ENCODE assay signal across 8 mouse cellular contexts in the genomic region with DNA sequence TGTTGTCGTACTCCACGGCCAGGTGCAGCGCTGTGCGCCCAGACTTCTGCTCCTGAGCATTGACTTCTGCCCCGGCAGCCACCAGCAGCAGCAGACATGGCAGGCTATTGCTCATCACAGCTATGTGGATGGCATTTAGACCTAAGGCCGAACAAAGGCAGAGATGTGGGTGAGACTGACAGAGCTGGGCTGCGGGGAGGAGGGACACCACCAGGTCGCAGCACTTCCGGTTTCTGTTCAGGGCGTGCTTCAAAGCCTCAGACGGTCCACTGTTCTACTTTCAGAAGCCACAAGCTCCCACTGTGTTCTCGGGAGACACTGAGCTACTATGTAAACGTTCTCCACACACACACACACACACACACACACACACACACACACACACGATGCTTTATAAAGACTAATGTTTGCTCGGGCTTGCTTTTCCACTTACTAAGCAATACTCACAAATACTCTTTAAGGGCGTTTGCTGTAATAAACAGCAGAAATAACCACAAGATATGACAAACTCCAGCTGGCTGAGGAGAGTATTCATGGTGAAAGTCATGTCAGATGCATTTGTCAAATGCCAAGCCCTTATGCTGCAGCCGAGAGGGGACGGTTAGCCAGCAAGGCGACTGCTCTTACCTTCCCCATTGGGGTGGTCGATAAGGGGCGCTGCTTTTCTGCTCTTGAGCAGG.
A peak's percentile ranks its signal among the peaks of the same experiment; 100 is the strongest.
DNase-seq lines count a peak whose midpoint lies in the region; ATAC-seq and TF ChIP-seq lines count a peak whose summit lies in the region.

No protein-coding gene starts in this region.

- peak; percentile 60 for ATAC-seq in lung, embryonic 14.5 days (ENCODE audit: insufficient read depth)
- ATAC-seq in stomach, embryonic 16.5 days (ENCODE audit: insufficient read depth, low FRiP score): peak; percentile 56; the same call in 1 of the 2 replicates

- 48% methylated on average over 21 of the region's 21 CpGs for WGBS in lung, embryonic 14.5 days
- WGBS in stomach, embryonic 16.5 days: 45% methylated on average over 21 of the region's 21 CpGs

- H3K9ac ChIP-seq in lung, embryonic 14.5 days: no peak overlapping the region
- H3K9ac ChIP-seq in stomach, embryonic 16.5 days (ENCODE audit: low read length): 0 out of 2 replicates have a peak overlapping the region, but pooled peaks have one; percentile 10

- H3K27me3 ChIP-seq in lung, embryonic 14.5 days (ENCODE audit: insufficient read depth, low read length): no peaks in the 10 kb centered on the region
- H3K27me3 ChIP-seq in stomach, embryonic 16.5 days (ENCODE audit: control insufficient read depth, insufficient read depth, low read length): no peaks in the 10 kb centered on the region

- DNase-seq in adrenal gland, adult (ENCODE audit: inconsistent age in 2 of 2, low spot score in 1 of 2): peak; percentile 38 to 61
- no peak for DNase-seq in adrenal gland, postnatal 4 days (ENCODE audit: low spot score in 2 of 2)
- no peak for DNase-seq in left cerebral cortex, adult 2 months (ENCODE audit: extremely low spot score in 1 of 2, low spot score in 2 of 2)
- no peak for DNase-seq in left cerebral cortex, postnatal 25 days (ENCODE audit: low spot score in 2 of 2)
- DNase-seq in lung, embryonic 14.5 days: peak; percentile 78
- DNase-seq in urinary bladder, postnatal 4 days (ENCODE audit: low spot score in 2 of 2): no peak
- DNase-seq in left cerebral cortex, adult 18-20 months (ENCODE audit: low spot score in 2 of 2): no peak

- intact Hi-C loops in left cerebral cortex, adult 2 months (cut with DNase I): no loop called here
- intact Hi-C loops in left cerebral cortex, postnatal 25 days (cut with DNase I): no loop called here

- no peaks in the 10 kb centered on the region for H3K4me1 ChIP-seq in lung, embryonic 14.5 days (ENCODE audit: insufficient read depth)
- peaks cover 15% of the 10 kb centered on the region for H3K4me1 ChIP-seq in stomach, embryonic 16.5 days (ENCODE audit: control insufficient read depth, insufficient read depth, low read length)

- no peaks in the 10 kb centered on the region for H3K9me3 ChIP-seq in lung, embryonic 14.5 days (ENCODE audit: low read depth, low read length)
- H3K9me3 ChIP-seq in stomach, embryonic 16.5 days (replicated peaks; ENCODE audit: control insufficient read depth, low read length): no peaks in the 10 kb centered on the region

- no peak overlapping the region for H3K4me3 ChIP-seq in left cerebral cortex, adult 2 months
- no peak overlapping the region for H3K4me3 ChIP-seq in lung, embryonic 14.5 days (ENCODE audit: low read depth, low read length)
- H3K4me3 ChIP-seq in stomach, embryonic 16.5 days (replicated peaks; ENCODE audit: low read length): no peak overlapping the region

- H3K4me2 ChIP-seq in lung, embryonic 14.5 days: no peak overlapping the region
- H3K4me2 ChIP-seq in stomach, embryonic 16.5 days (ENCODE audit: low read depth, low read length): no peak overlapping the region

- no peak; the same call in 1 of the 2 replicates for TF ChIP-seq CTCF in left cerebral cortex, adult 2 months (IDR thresholded peaks at IDR 0.05)
- TF ChIP-seq CTCF in lung, embryonic 14.5 days (IDR thresholded peaks at IDR 0.05; ENCODE audit: low read depth): peak; percentile 26; the same call in 1 of the 2 replicates

- H3K27ac ChIP-seq in left cerebral cortex, adult 2 months: peak overlapping the region; percentile 32; the same call in 1 of the 2 replicates
- H3K27ac ChIP-seq in lung, embryonic 14.5 days (ENCODE audit: low read depth): peak overlapping the region; percentile 36; the same call in 1 of the 2 replicates
- peak overlapping the region; percentile 69 for H3K27ac ChIP-seq in stomach, embryonic 16.5 days (ENCODE audit: low read length)

- peaks cover 66% of the 10 kb centered on the region for H3K36me3 ChIP-seq in lung, embryonic 14.5 days (ENCODE audit: insufficient read depth)
- H3K36me3 ChIP-seq in stomach, embryonic 16.5 days (ENCODE audit: control insufficient read depth, insufficient read depth, low read length): peaks cover 26% of the 10 kb centered on the region

Comparison
In these comparisons a context has a peak if more than half of its experiments do, and no peak if none do; other contexts are left out.
1. DNase-seq: peak in adrenal gland, adult (2 of 2) and lung, embryonic 14.5 days (single experiment); none in adrenal gland, postnatal 4 days (0 of 2), left cerebral cortex, adult 2 months (0 of 2), left cerebral cortex, postnatal 25 days (0 of 2), urinary bladder, postnatal 4 days (0 of 2) and left cerebral cortex, adult 18-20 months (0 of 2).
2. Peak in every context shown above with its lines, with median percentiles within 50 percentile points of each other: H3K27ac ChIP-seq.